Mouse (Mus musculus) lung, postnatal 0 days (tissue): ENCODE data around the gene Ttc9.

ENCODE experiments used
- CTCF ChIP-seq: IDR thresholded peaks from 2 replicates; pipeline ENCODE4 v1.5.1; 2016; ENCODE audit warnings: antibody characterized with exemption, mild to moderate bottlenecking
- EP300 ChIP-seq: IDR thresholded peaks from 2 replicates; pipeline ENCODE4 v1.6.1; 2016; ENCODE audit warnings: antibody characterized with exemption, mild to moderate bottlenecking, control low read depth

DNA sequence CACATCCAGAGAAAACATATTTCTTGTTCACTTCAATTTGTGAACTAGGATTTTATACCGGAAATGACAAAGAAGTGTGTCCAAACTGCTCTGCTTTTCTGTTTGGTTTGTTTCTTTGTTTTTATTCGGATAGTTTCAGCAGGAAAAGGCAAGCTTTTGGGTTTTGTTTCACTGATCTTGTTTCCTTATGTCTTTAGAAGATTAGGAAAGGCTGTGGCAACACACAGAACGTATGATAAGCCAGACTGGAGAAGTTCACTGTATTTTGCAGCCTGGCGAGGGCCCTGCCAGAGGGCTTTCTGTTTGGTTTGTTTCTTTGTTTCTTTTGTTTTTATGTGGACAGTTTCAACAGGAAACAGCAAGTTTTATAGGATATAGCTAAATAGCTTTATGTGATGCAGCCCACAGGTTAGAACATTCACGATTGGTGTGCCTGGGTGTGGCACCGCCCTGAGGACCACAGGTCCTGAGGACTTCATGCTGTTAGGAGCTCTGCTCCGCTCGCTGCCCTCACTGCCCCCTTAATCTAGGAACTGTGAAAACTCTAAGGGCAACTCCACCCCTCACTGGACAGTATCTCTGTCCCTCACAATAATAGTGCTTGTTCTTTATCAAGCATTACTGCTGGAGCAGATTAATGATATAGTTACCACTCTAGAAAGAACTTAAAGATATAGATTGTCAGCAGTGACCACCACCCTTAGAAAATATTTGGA is 34.3 kb upstream of the Ttc9 start:
- TF ChIP-seq CTCF (no peak), EP300 (no peak)
